8 mouse cellular contexts compared by ENCODE assay signal in genomic region chr11:90250730-90251129, GRCm38 (mm10). TPM values are rescaled to one million over a fixed set of nuclear protein-coding genes. Genes with fewer than 3 reads are reported as not detected.
A peak's percentile ranks its signal among the peaks of the same experiment; 100 is the strongest.
DNase-seq lines count a peak whose midpoint lies in the region; ATAC-seq and TF ChIP-seq lines count a peak whose summit lies in the region.

No protein-coding gene starts in this region.

- no peak for TF ChIP-seq CTCF in forebrain, postnatal 0 days (IDR thresholded peaks at IDR 0.05; ENCODE audit: low read depth)

- H3K4me3 ChIP-seq in heart, embryonic 13.5 days, result peak overlapping the region; percentile 94
- peak overlapping the region; percentile 93 for H3K4me3 ChIP-seq in forebrain, postnatal 0 days (ENCODE audit: low read depth, low read length)
- peak overlapping the region; percentile 72 for H3K4me3 ChIP-seq in liver, embryonic 15.5 days (replicated peaks)

- peak overlapping the region; percentile 82 for H3K4me2 ChIP-seq in heart, embryonic 13.5 days
- H3K4me2 ChIP-seq in forebrain, postnatal 0 days (ENCODE audit: low read depth), result peak overlapping the region; percentile 72
- H3K4me2 ChIP-seq in liver, embryonic 15.5 days, result peak overlapping the region; percentile 90

- peak overlapping the region; percentile 95 for H3K27ac ChIP-seq in heart, embryonic 13.5 days (replicated peaks)
- H3K27ac ChIP-seq in forebrain, postnatal 0 days (ENCODE audit: low read depth, low read length), result no peak overlapping the region
- H3K27ac ChIP-seq in liver, embryonic 15.5 days (replicated peaks), result no peak overlapping the region

- no peaks in the 10 kb centered on the region for H3K36me3 ChIP-seq in heart, embryonic 13.5 days
- no peaks in the 10 kb centered on the region for H3K36me3 ChIP-seq in forebrain, postnatal 0 days (ENCODE audit: insufficient read depth)
- no peaks in the 10 kb centered on the region for H3K36me3 ChIP-seq in liver, embryonic 15.5 days (replicated peaks)

- peaks cover 60% of the 10 kb centered on the region for H3K4me1 ChIP-seq in heart, embryonic 13.5 days
- H3K4me1 ChIP-seq in forebrain, postnatal 0 days (ENCODE audit: insufficient read depth), result peaks cover 16% of the 10 kb centered on the region
- peaks cover 32% of the 10 kb centered on the region for H3K4me1 ChIP-seq in liver, embryonic 15.5 days (replicated peaks)

- DNase-seq in heart, adult 9 months (ENCODE audit: low spot score in 2 of 2), result no peak
- peak; percentile 23 for DNase-seq in NIH3T3 (ENCODE audit: low read depth)
- DNase-seq in forebrain, postnatal 0 days, result peak; percentile 16
- DNase-seq in urinary bladder, postnatal 36 days (ENCODE audit: low spot score in 2 of 2), result no peak
- DNase-seq in natural killer cell, adult 2 months (ENCODE audit: low spot score in 2 of 2), result no peak
- no peak for DNase-seq in adrenal gland, postnatal 25 days

- no peaks in the 10 kb centered on the region for H3K27me3 ChIP-seq in heart, embryonic 13.5 days (replicated peaks)
- H3K27me3 ChIP-seq in forebrain, postnatal 0 days (ENCODE audit: insufficient read depth, low read length), result no peaks in the 10 kb centered on the region
- no peaks in the 10 kb centered on the region for H3K27me3 ChIP-seq in liver, embryonic 15.5 days

- H3K9me3 ChIP-seq in heart, embryonic 13.5 days, result no peaks in the 10 kb centered on the region
- H3K9me3 ChIP-seq in forebrain, postnatal 0 days (ENCODE audit: low read length), result no peaks in the 10 kb centered on the region
- H3K9me3 ChIP-seq in liver, embryonic 15.5 days (replicated peaks), result no peaks in the 10 kb centered on the region

- peak overlapping the region; percentile 98 for H3K9ac ChIP-seq in heart, embryonic 13.5 days
- H3K9ac ChIP-seq in forebrain, postnatal 0 days, result peak overlapping the region; percentile 95
- no peak overlapping the region for H3K9ac ChIP-seq in liver, embryonic 15.5 days

- ATAC-seq in heart, embryonic 13.5 days (ENCODE audit: extremely low read depth, insufficient number of reproducible peaks, low FRiP score, low TSS enrichment), result no peak
- ATAC-seq in forebrain, postnatal 0 days, result no peak
- no peak for ATAC-seq in liver, embryonic 15.5 days (ENCODE audit: insufficient read depth)

- 32% methylated on average over 7 of the region's 7 CpGs for WGBS in heart, embryonic 13.5 days
- 33% methylated on average over 7 of the region's 7 CpGs for WGBS in forebrain, postnatal 0 days
- WGBS in liver, embryonic 15.5 days (ENCODE audit: insufficient replicate concordance), result 16% methylated on average over 7 of the region's 7 CpGs

RNA-seq across cellular contexts. Expression of gene Mmd, which starts 1.5 kb away (rescaled TPM):
- polyA plus RNA-seq in heart, embryonic 13.5 days (2015; fragmentation: Nextera tagmentation; extraction: Ambion mirVana), result 84.1 and 99.1 TPM in 2 replicates
- total RNA-seq in forebrain, postnatal 0 days (2014; rRNA removed), result 151 and 161 TPM in 2 replicates
- 105 and 119 TPM in 2 replicates for polyA plus RNA-seq in forebrain, postnatal 0 days (2015; fragmentation: Nextera tagmentation; extraction: Ambion mirVana)
- polyA plus RNA-seq in liver, embryonic 15.5 days (2015; fragmentation: Nextera tagmentation; extraction: Ambion mirVana), result 10.4 and 10.5 TPM in 2 replicates
- 63.3 and 69.1 TPM in 2 replicates for total RNA-seq in adrenal gland, postnatal 25 days (2021)

Comparison
In these comparisons a context has a peak if more than half of its experiments do, and no peak if none do; other contexts are left out.
1. DNase-seq: peak in NIH3T3 (single experiment) and forebrain, postnatal 0 days (single experiment); none in heart, adult 9 months (0 of 2), urinary bladder, postnatal 36 days (0 of 2), natural killer cell, adult 2 months (0 of 2) and adrenal gland, postnatal 25 days (single experiment).
2. Peak in every context shown above with its lines, with median percentiles within 50 percentile points of each other: H3K4me2 ChIP-seq and H3K4me3 ChIP-seq.